Mouse (Mus musculus) liver, adult 2 months (tissue): ENCODE data around the gene Tbl1xr1. TPM values are rescaled to one million over a fixed set of nuclear protein-coding genes. Genes with fewer than 3 reads are reported as not detected.

Experiments used
- DNase-seq: peaks from one replicate; pipeline ENCODE4 v3.0.0-alpha.2; 2011; ENCODE audit warnings: low read depth, low spot score; ENCODE audit errors: extremely low read depth
- H3K27ac ChIP-seq: fragments of 200-500 bp; replicated peaks from 2 replicates; pipeline ENCODE4 v1.5.1; 2012; ENCODE audit warnings: low read depth, mild to moderate bottlenecking, control low read depth, inconsistent platforms, low read length; ENCODE audit not compliant: insufficient read depth
- H3K27me3 ChIP-seq: fragments of 200-500 bp; 2 replicates; pipeline ENCODE4 v1.6.1; 2012; ENCODE audit warnings: mild to moderate bottlenecking, moderate library complexity, low read length, inconsistent platforms; ENCODE audit not compliant: control insufficient read depth, insufficient read depth
- H3K36me3 ChIP-seq: fragments of 200-500 bp; 2 replicates; pipeline ENCODE4 v1.6.1; 2012; ENCODE audit warnings: low read length, inconsistent platforms; ENCODE audit not compliant: control insufficient read depth, insufficient read depth
- H3K4me1 ChIP-seq: fragments of 200-500 bp; 2 replicates; pipeline ENCODE4 v1.6.1; 2011; ENCODE audit warnings: low read length; ENCODE audit not compliant: control insufficient read depth, insufficient read depth
- H3K4me3 ChIP-seq: fragments of 200-500 bp; 2 replicates; pipeline ENCODE4 v1.5.1; 2011; ENCODE audit warnings: low read depth, mild to moderate bottlenecking, control low read depth, low read length, moderate library complexity; ENCODE audit not compliant: insufficient read depth
- H3K79me2 ChIP-seq: fragments of 200-500 bp; 2 replicates; pipeline ENCODE4 v1.6.1; 2012; ENCODE audit warnings: inconsistent platforms, mild to moderate bottlenecking, low read length, moderate library complexity; ENCODE audit not compliant: control insufficient read depth, insufficient read depth
- H3K9ac ChIP-seq: fragments of 200-500 bp; 2 replicates; pipeline ENCODE4 v1.6.1; 2012; ENCODE audit warnings: low read depth, mild to moderate bottlenecking, control low read depth, inconsistent platforms, low read length
- CTCF ChIP-seq: fragments of 200-500 bp; IDR thresholded peaks from 2 replicates; pipeline ENCODE4 v1.5.1; 2011; ENCODE audit warnings: low read depth, low read length, control low read depth
- POLR2A ChIP-seq: fragments of 200-500 bp; IDR thresholded peaks from 2 replicates; pipeline ENCODE4 v1.6.1; 2011; ENCODE audit warnings: low read length, control low read depth; ENCODE audit not compliant: insufficient read depth; ENCODE audit errors: extremely low read depth
- WGBS: fragments of 180-500 bp; shearing (Covaris S2); methylation state at CpG from one replicate; pipeline ENCODE4 v1.1.7; 2018; 5-methylcytosine and 5-hydroxymethylcytosine counted together
- polyA plus RNA-seq: library from polyadenylated mRNA; depleted of rRNA; stranded (reverse); fragments of >200 nt; gene quantifications from 2 replicates; pipeline ENCODE4 v1.2.3, GENCODE M21; 2012
- total RNA-seq: library from RNA; depleted of rRNA; stranded (reverse); fragments of >200 nt; gene quantifications from 2 replicates; pipeline ENCODE4 v1.2.3, GENCODE M21; 2014

Gene Tbl1xr1
- total and polyA plus RNA-seq, 2 experiments: 12.6 to 35.6 TPM

GRCm38 (mm10) chr3:22144255-22144654 lies 67.8 kb downstream of the Tbl1xr1 start:
- Histone ChIP-seq H3K27me3 (no peaks in the 10 kb centered on the region), H3K79me2 (peaks cover 14% of the 10 kb centered on the region), H3K4me3 (no peak overlapping the region), H3K36me3 (no peaks in the 10 kb centered on the region), H3K9ac (no peak overlapping the region), H3K4me1 (peaks cover 13% of the 10 kb centered on the region; the same call in 1 of the 2 replicates), H3K27ac (no peak overlapping the region)
- TF ChIP-seq POLR2A: no peak
- TF ChIP-seq CTCF: peak; percentile 45
- DNase-seq: peak; percentile 63
- 64% methylated on average over 2 of the region's 2 CpGs for WGBS

- TF ChIP-seq POLR2A (no peak), CTCF (peak; percentile 62)
- no peak overlapping the region for H3K9ac ChIP-seq
- H3K36me3 ChIP-seq: no peaks in the 10 kb centered on the region
- H3K27me3 ChIP-seq: no peaks in the 10 kb centered on the region
- H3K79me2 ChIP-seq: peaks cover 15% of the 10 kb centered on the region
- H3K4me3 ChIP-seq: no peak overlapping the region
- 81% methylated on average over 1 of the region's 1 CpGs for WGBS
- DNase-seq: peak; percentile 45
- H3K4me1 ChIP-seq: peaks cover 7% of the 10 kb centered on the region; the same call in 1 of the 2 replicates
- H3K27ac ChIP-seq: no peak overlapping the region
Observed at GRCm38 (mm10) chr3:22147433-22147927, 71.0 kb downstream of the Tbl1xr1 start.

- Histone ChIP-seq H3K36me3 (no peaks in the 10 kb centered on the region), H3K79me2 (peaks cover 13% of the 10 kb centered on the region), H3K27ac (no peak overlapping the region), H3K9ac (no peak overlapping the region), H3K4me3 (no peak overlapping the region), H3K4me1 (peaks cover under 1% of the 10 kb centered on the region; the same call in 1 of the 2 replicates), H3K27me3 (no peaks in the 10 kb centered on the region)
- DNase-seq: no peak
- TF ChIP-seq CTCF: no peak
- TF ChIP-seq POLR2A: no peak
- 93% methylated on average over 6 of the region's 6 CpGs for WGBS
Observed at GRCm38 (mm10) chr3:22148306-22148932, 72.0 kb downstream of the Tbl1xr1 start.

GRCm38 (mm10) chr3:22150872-22151530 lies 74.5 kb downstream of the Tbl1xr1 start:
- TF ChIP-seq CTCF (no peak), POLR2A (no peak)
- WGBS: 90% methylated on average over 5 of the region's 5 CpGs
- Histone ChIP-seq H3K27me3 (no peaks in the 10 kb centered on the region), H3K9ac (no peak overlapping the region), H3K79me2 (peaks cover 7% of the 10 kb centered on the region; the same call in 1 of the 2 replicates), H3K27ac (no peak overlapping the region), H3K36me3 (no peaks in the 10 kb centered on the region), H3K4me3 (no peak overlapping the region), H3K4me1 (no peaks in the 10 kb centered on the region)
- no peak for DNase-seq

- peaks cover 7% of the 10 kb centered on the region; the same call in 1 of the 2 replicates for H3K79me2 ChIP-seq
- 80% methylated on average over 1 of the region's 1 CpGs for WGBS
Observed at GRCm38 (mm10) chr3:22152773-22153172, 76.3 kb downstream of the Tbl1xr1 start.

More at GRCm38 (mm10) chr3:22152773-22153172, 76.3 kb downstream of the Tbl1xr1 start:
- Histone ChIP-seq H3K36me3 (no peaks in the 10 kb centered on the region), H3K4me1 (no peaks in the 10 kb centered on the region; the same call in 1 of the 2 replicates), H3K27ac (no peak overlapping the region), H3K27me3 (no peaks in the 10 kb centered on the region), H3K4me3 (no peak overlapping the region), H3K9ac (no peak overlapping the region)
- TF ChIP-seq CTCF (no peak), POLR2A (no peak)
- DNase-seq: no peak
